Mouse (Mus musculus) midbrain, embryonic 15.5 days (tissue): ENCODE results near the gene Dnajc13. TPM values are rescaled to one million over a fixed set of nuclear protein-coding genes. Genes with fewer than 3 reads are reported as not detected.

Source experiments
- ATAC-seq: fragments of 200-750 bp; cut with Nextera tagmentation; replicated peaks from 2 replicates; pipeline ENCODE4 v1.8.0; 2017; ENCODE audit warnings: moderate TSS enrichment
- H3K27ac ChIP-seq: fragments of 300-500 bp; sonication (generic); 2 replicates; pipeline ENCODE4 v1.5.1; 2015; ENCODE audit warnings: mild to moderate bottlenecking, inconsistent platforms
- H3K27me3 ChIP-seq: fragments of 300-500 bp; sonication (generic); replicated peaks from 2 replicates; pipeline ENCODE4 v1.6.1; 2015; ENCODE audit warnings: inconsistent platforms
- H3K36me3 ChIP-seq: fragments of 300-500 bp; sonication (generic); replicated peaks from 2 replicates; pipeline ENCODE4 v1.6.1; 2015; ENCODE audit warnings: inconsistent platforms
- H3K4me1 ChIP-seq: fragments of 300-500 bp; sonication (generic); 2 replicates; pipeline ENCODE4 v1.6.1; 2015; ENCODE audit warnings: inconsistent platforms
- H3K4me2 ChIP-seq: fragments of 300-500 bp; sonication (generic); 2 replicates; pipeline ENCODE4 v1.6.1; 2015; ENCODE audit warnings: inconsistent platforms, mild to moderate bottlenecking, moderate library complexity
- H3K4me3 ChIP-seq: fragments of 300-500 bp; sonication (generic); 2 replicates; pipeline ENCODE4 v1.5.1; 2015; ENCODE audit warnings: mild to moderate bottlenecking, inconsistent platforms
- H3K9ac ChIP-seq: fragments of 300-500 bp; sonication (generic); 2 replicates; pipeline ENCODE4 v1.6.1; 2015; ENCODE audit warnings: mild to moderate bottlenecking, inconsistent platforms
- H3K9me3 ChIP-seq: fragments of 300-500 bp; sonication (generic); 2 replicates; pipeline ENCODE4 v1.6.1; 2016; ENCODE audit warnings: inconsistent platforms
- WGBS: fragments of 180-500 bp; shearing (Covaris S2); methylation state at CpG from one replicate; pipeline ENCODE4 v1.1.7; 2015; ENCODE audit warnings: mixed read lengths; 5-methylcytosine and 5-hydroxymethylcytosine counted together
- polyA plus RNA-seq: library from polyadenylated mRNA; unstranded; fragments of >200 nt; fragmentation: Nextera tagmentation; extraction: Ambion mirVana; gene quantifications from 2 replicates; pipeline ENCODE4 v1.2.1, GENCODE M21; 2015

The Dnajc13 gene
- polyA plus RNA-seq, 1 experiment from 2014 or later, result 20.5 TPM

DNA sequence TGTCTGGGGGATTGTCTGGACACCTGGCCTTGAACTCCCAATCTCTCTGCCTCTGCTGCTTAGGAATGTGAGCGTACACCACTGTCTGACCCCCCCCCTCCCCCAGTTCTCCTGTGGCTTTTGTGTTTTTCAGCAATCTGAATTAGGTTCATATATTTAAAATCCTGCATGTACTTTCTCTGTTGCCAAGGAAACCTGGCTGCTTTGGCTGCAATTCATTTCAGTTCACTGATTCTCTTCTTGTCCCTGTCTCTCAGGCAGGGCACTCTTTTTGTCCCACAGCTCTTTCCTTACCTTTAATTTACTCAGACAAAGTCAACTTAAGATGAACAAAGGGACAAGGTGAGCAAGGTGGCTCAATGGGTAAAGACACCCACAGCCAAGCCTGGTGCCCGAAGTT, 134.6 kb downstream of the Dnajc13 start:
- no peak overlapping the region for H3K9ac ChIP-seq
- H3K27me3 ChIP-seq, result no peaks in the 10 kb centered on the region
- peaks cover 9% of the 10 kb centered on the region; the same call in 1 of the 2 replicates for H3K4me1 ChIP-seq
- H3K4me2 ChIP-seq, result no peak overlapping the region
- WGBS, result 31% methylated on average over 2 of the region's 2 CpGs
- H3K9me3 ChIP-seq, result no peaks in the 10 kb centered on the region
- ATAC-seq, result 0 out of 2 replicates have a peak, but pooled peaks have one; percentile 4
- no peaks in the 10 kb centered on the region for H3K36me3 ChIP-seq
- H3K4me3 ChIP-seq, result no peak overlapping the region
- H3K27ac ChIP-seq, result peak overlapping the region; percentile 60

GRCm38 (mm10) chr9:104126833-104127232, 135.9 kb downstream of the Dnajc13 start, which contains the start of gene Ackr4:
Gene Ackr4 (minus strand): TSS chr9:104126933.
- Histone ChIP-seq H3K4me3 (no peak within 1 kb of the TSS), H3K4me1 (peaks cover 9% of the 10 kb centered on the region; the same call in 1 of the 2 replicates), H3K27ac (peak within 1 kb of the TSS; percentile 60), H3K9me3 (no peaks in the 10 kb centered on the region), H3K27me3 (no peaks in the 10 kb centered on the region), H3K9ac (no peak within 1 kb of the TSS), H3K36me3 (no peaks in the 10 kb centered on the region), H3K4me2 (no peak within 1 kb of the TSS)
- no peak for ATAC-seq
- 74% methylated on average over 3 of the region's 3 CpGs for WGBS

GRCm38 (mm10) chr9:104123622-104124021, 139.1 kb downstream of the Dnajc13 start:
- Histone ChIP-seq H3K9ac (no peak overlapping the region), H3K27me3 (no peaks in the 10 kb centered on the region), H3K4me3 (no peak overlapping the region), H3K9me3 (no peaks in the 10 kb centered on the region), H3K4me1 (peaks cover 7% of the 10 kb centered on the region; the same call in 1 of the 2 replicates), H3K4me2 (no peak overlapping the region), H3K36me3 (no peaks in the 10 kb centered on the region), H3K27ac (0 out of 2 replicates have a peak overlapping the region, but pooled peaks have one; percentile 4)
- no peak for ATAC-seq
- WGBS, result 30% methylated on average over 5 of the region's 5 CpGs

DNA sequence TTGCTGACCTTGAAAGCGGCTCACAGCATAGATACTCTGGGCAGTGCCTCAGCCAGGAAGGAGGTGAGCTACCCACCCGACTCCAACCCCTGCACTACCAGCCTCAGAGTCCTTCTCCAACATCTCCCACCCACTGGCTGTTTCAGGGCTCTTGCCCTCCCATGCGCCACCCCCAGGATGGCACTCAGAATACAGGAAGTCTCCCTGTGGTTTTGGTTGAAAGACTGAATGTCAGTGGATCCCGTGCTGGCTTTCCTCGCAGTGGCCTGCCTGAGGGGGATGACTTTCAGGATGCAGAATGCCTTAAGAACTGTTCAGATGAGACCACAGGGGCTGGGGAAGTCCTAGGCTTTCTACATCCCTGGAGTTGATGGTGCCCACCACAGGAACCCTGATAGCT, 139.6 kb downstream of the Dnajc13 start:
- Histone ChIP-seq H3K4me1 (peaks cover 5% of the 10 kb centered on the region; the same call in 1 of the 2 replicates), H3K27me3 (no peaks in the 10 kb centered on the region), H3K27ac (no peak overlapping the region), H3K9me3 (no peaks in the 10 kb centered on the region), H3K36me3 (no peaks in the 10 kb centered on the region), H3K9ac (no peak overlapping the region), H3K4me2 (no peak overlapping the region), H3K4me3 (no peak overlapping the region)
- ATAC-seq, result no peak
- WGBS, result 79% methylated on average over 5 of the region's 5 CpGs

- Histone ChIP-seq H3K4me2 (no peak overlapping the region), H3K9me3 (peaks cover 3% of the 10 kb centered on the region; the same call in 1 of the 2 replicates), H3K27me3 (no peaks in the 10 kb centered on the region), H3K9ac (no peak overlapping the region), H3K36me3 (no peaks in the 10 kb centered on the region), H3K4me1 (no peaks in the 10 kb centered on the region), H3K4me3 (no peak overlapping the region), H3K27ac (no peak overlapping the region)
- no peak for ATAC-seq
- 84% methylated on average over 5 of the region's 5 CpGs for WGBS
These were observed 153.6 kb downstream of the Dnajc13 start for GRCm38 (mm10) chr9:104109151-104109550.

- Histone ChIP-seq H3K27me3 (no peaks in the 10 kb centered on the region), H3K4me3 (no peak overlapping the region), H3K4me1 (no peaks in the 10 kb centered on the region), H3K36me3 (no peaks in the 10 kb centered on the region), H3K27ac (no peak overlapping the region), H3K9me3 (peaks cover 3% of the 10 kb centered on the region; the same call in 1 of the 2 replicates), H3K4me2 (no peak overlapping the region), H3K9ac (no peak overlapping the region)
- no peak for ATAC-seq
- WGBS, result 68% methylated on average over 2 of the region's 2 CpGs
These were observed 154.1 kb downstream of the Dnajc13 start for GRCm38 (mm10) chr9:104108571-104109143.

DNA sequence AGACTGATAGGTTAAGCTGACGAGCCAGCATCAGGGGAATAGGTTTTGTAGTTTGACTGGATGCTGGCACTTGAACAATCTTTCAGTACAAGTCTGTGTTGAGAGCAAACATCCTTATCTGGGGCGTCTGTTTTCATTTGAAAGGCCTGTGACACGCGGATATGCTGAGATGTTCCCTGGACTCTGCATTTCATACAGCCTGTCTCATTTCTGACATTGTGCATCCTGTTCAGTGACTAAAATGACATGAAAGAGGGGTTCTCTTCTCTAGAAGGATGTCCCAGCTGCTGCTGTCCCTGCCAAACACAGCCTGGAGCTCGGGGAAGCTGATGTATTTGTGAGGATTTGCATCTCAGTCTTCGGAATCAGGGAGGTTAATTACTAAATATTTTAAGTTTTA, 155.2 kb downstream of the Dnajc13 start:
- no peaks in the 10 kb centered on the region for H3K27me3 ChIP-seq
- H3K36me3 ChIP-seq, result no peaks in the 10 kb centered on the region
- no peak overlapping the region for H3K9ac ChIP-seq
- no peak overlapping the region for H3K4me3 ChIP-seq
- no peaks in the 10 kb centered on the region for H3K4me1 ChIP-seq
- 80% methylated on average over 6 of the region's 6 CpGs for whole genome bisulfite sequencing
- no peak for ATAC-seq
- H3K9me3 ChIP-seq, result peaks cover 3% of the 10 kb centered on the region; the same call in 1 of the 2 replicates
- no peak overlapping the region for H3K4me2 ChIP-seq
- H3K27ac ChIP-seq, result no peak overlapping the region

- WGBS, result 87% methylated on average over 9 of the region's 9 CpGs
- no peak overlapping the region for H3K9ac ChIP-seq
- H3K36me3 ChIP-seq, result no peaks in the 10 kb centered on the region
- H3K9me3 ChIP-seq, result peaks cover 1% of the 10 kb centered on the region; the same call in 1 of the 2 replicates
- no peak overlapping the region for H3K27ac ChIP-seq
- no peak overlapping the region for H3K4me2 ChIP-seq
- no peaks in the 10 kb centered on the region for H3K4me1 ChIP-seq
- ATAC-seq, result no peak
- no peak overlapping the region for H3K4me3 ChIP-seq
- no peaks in the 10 kb centered on the region for H3K27me3 ChIP-seq
These were observed 155.8 kb downstream of the Dnajc13 start for GRCm38 (mm10) chr9:104106930-104107329.

- no peaks in the 10 kb centered on the region for H3K36me3 ChIP-seq
- H3K27ac ChIP-seq, result no peak overlapping the region
- no peaks in the 10 kb centered on the region for H3K4me1 ChIP-seq
- no peaks in the 10 kb centered on the region for H3K9me3 ChIP-seq
- H3K27me3 ChIP-seq, result no peaks in the 10 kb centered on the region
- H3K9ac ChIP-seq, result no peak overlapping the region
- H3K4me3 ChIP-seq, result no peak overlapping the region
- H3K4me2 ChIP-seq, result no peak overlapping the region
- ATAC-seq, result no peak
- 86% methylated on average over 2 of the region's 2 CpGs for WGBS
These were observed 157.7 kb downstream of the Dnajc13 start for GRCm38 (mm10) chr9:104104986-104105385.

DNA sequence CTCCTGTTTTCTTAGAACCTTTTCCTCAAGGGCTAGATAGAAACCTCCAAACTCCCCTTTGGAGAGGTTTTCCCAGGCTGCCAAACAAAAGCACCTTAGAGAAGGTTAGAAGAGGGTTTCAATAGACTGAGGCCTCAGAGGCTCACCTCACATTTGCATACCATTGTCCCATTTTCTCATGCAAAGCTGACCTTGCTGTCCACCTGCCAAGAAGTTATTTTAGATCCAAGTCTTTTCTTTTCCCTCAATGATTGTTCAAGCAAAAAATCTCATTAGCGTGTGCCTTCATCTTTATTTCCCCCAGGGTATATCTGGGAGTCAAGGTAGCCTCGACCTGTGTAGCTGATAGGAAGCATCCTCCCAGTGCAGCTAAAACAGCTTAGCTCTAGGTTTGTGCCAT, 159.8 kb downstream of the Dnajc13 start:
- Histone ChIP-seq H3K4me1 (no peaks in the 10 kb centered on the region), H3K4me3 (no peak overlapping the region), H3K36me3 (no peaks in the 10 kb centered on the region), H3K27me3 (no peaks in the 10 kb centered on the region), H3K9ac (no peak overlapping the region), H3K9me3 (no peaks in the 10 kb centered on the region), H3K4me2 (no peak overlapping the region), H3K27ac (no peak overlapping the region)
- ATAC-seq, result no peak
- WGBS, result 19% methylated on average over 2 of the region's 2 CpGs

GRCm38 (mm10) chr9:104102301-104102700, 160.4 kb downstream of the Dnajc13 start:
- Histone ChIP-seq H3K36me3 (no peaks in the 10 kb centered on the region), H3K9me3 (no peaks in the 10 kb centered on the region), H3K4me2 (no peak overlapping the region), H3K9ac (no peak overlapping the region), H3K27me3 (no peaks in the 10 kb centered on the region), H3K4me3 (no peak overlapping the region), H3K27ac (no peak overlapping the region), H3K4me1 (no peaks in the 10 kb centered on the region)
- no peak for ATAC-seq
- 47% methylated on average over 6 of the region's 6 CpGs for WGBS

DNA sequence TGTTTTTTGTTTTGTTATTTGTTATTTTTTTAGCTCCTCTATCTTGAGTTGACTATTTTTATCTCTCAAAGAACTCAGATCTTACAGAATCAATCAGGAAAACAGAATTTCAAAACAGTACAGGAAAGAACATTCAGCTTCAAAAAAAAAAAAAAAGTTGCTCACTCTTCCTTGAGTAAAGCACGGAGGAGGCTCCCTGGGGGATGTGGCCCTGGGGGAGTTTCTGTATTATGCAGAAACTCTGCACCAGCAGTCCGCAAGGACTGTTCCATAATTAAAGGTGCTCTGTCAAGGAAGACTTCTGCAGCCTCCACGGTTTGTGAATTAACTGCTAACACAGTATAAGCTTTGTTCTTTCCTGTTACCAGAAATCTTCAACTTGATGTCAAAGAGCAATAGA, 161.3 kb downstream of the Dnajc13 start:
- ATAC-seq, result no peak
- H3K4me1 ChIP-seq, result no peaks in the 10 kb centered on the region
- H3K9me3 ChIP-seq, result no peaks in the 10 kb centered on the region
- H3K27me3 ChIP-seq, result no peaks in the 10 kb centered on the region
- no peak overlapping the region for H3K4me2 ChIP-seq
- 32% methylated on average over 3 of the region's 3 CpGs for WGBS
- no peak overlapping the region for H3K27ac ChIP-seq
- H3K9ac ChIP-seq, result no peak overlapping the region
- H3K4me3 ChIP-seq, result no peak overlapping the region
- no peaks in the 10 kb centered on the region for H3K36me3 ChIP-seq
